Mouse (Mus musculus) olfactory bulb, adult 2 months (tissue): Measurements from ENCODE around the gene Phactr1.

Source experiments
- CTCF ChIP-seq: fragments of 200-500 bp; IDR thresholded peaks from 2 replicates; pipeline ENCODE4 v1.5.1; 2012; ENCODE audit warnings: low read depth, mild to moderate bottlenecking, low read length, moderate library complexity; ENCODE audit not compliant: insufficient read depth
- POLR2A ChIP-seq: fragments of 200-500 bp; IDR thresholded peaks from 2 replicates; pipeline ENCODE4 v1.6.1; 2012; ENCODE audit warnings: mild to moderate bottlenecking, low read depth, low read length, moderate library complexity; ENCODE audit not compliant: insufficient read depth

GRCm38 (mm10) chr13:43068716-43069265 is 388.4 kb downstream of the Phactr1 start:
- no peak for TF ChIP-seq POLR2A
- no peak for TF ChIP-seq CTCF
